Mouse (Mus musculus) thymus, postnatal 4 days (tissue): ENCODE results near the gene Rnpepl1.

ENCODE experiments used
- DNase-seq: peaks from one replicate; pipeline ENCODE4 v3.0.0; 2021

The Rnpepl1 gene

DNA sequence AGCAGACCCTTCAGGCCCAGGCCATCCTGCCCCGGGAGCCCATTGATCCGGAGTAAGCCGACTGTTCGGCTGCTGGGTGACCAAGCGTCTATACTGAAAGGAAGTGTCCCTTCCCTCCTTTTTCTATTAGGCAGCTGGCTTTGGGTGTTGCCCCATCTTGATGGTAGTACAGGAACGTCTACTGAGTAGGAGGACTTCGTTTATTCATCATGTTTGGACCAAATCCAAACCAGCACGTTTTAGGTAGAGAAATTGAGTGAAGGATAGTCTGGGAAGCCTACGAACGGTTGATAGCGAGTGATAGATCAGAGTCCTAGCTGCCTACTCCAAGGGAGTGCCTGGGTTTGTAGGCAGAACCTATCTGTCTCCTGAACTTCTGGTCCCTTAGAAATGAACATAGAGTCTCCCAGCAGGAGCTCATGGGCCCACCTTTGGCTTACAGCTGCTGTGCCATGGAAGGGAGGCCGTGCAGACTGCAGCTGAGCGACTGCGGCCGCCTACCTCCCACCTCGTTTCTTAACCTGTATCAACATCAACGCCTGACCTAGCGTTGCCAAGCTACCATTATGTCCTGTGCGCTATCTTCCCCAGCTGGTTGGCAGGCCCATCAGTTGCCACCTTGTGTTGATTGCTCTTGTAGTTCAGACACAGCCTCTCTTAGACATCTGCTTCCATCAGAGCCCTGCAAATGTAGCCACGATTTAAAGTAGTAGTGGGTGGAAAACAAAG, 2.8 kb upstream of the Rnpepl1 start:
- DNase-seq = no peak

DNA sequence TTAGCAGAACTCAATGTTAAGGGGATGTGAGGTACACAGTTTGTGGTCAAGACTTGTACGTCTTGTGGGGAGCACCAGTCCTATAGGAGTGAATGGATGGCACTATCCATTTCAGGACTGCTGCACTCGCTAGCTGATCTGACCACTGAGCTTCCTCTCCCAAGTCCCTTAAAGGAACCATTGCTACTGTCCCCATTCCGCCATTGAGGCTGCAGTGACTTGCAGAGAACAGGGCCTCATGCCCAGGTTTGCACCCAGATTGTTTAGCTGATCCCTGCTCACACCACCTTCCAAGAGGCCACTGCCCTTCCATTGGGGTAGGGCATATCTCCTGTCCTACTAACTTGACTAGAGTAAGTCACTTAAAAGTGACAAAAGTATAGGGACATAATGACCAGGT, 1.9 kb upstream of the Rnpepl1 start:
- no peak for DNase-seq

DNA sequence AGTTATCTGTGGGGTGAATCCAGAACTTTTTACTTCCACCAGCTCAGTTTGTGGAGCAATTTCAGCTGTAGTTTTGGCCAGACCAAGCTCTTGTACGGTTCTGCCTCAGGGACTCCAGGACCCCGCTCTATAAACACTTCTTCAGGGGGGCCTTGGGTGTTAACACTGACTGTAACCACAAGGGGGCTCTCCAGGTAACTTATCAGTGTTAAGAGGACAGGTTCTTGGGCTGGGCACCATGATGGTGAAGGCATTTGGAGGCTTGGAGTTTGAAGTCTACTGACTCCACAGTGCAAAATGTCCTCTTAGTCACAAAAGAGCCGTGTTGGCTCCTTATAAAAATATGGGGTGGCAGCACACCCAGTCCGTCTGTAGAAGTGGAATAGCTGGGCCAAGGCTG, 1.5 kb upstream of the Rnpepl1 start:
- peak; percentile 56 for DNase-seq

DNA sequence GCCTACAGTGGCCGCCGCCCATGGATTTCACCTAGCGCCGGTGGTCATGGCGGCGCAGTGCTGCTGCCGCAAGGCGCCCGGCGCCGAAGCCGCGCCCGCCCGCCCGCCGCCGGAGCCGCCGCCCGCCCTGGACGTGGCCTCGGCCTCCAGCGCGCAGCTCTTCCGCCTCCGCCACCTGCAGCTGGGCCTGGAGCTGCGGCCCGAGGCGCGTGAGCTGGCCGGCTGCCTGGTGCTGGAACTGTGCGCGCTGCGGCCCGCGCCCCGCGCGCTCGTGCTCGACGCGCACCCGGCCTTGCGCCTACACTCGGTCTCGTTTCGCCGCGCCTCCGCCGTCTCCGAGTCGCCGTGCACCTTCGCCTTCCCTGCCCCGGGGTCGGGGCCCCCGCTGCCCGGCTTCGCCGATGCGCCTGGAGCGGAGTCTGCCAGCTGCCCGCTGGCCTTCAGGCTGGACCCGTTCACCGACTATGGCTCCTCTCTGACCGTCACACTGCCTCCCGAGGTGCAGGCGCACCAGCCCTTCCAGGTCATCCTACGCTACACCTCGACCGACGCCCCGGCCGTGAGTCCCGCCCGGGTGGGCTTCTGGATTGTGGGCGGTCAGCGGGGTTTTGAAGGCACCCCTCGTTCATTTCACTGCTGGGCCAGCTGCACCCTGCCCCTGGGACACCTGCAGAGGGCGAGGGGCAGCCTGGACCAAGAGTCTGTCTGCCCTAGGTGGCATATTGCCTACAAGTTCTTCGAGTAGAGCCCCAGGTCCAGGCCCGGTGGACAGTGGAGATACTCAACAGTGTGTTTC, 540 bp downstream of the Rnpepl1 start:
- DNase-seq = peak; percentile 75

DNA sequence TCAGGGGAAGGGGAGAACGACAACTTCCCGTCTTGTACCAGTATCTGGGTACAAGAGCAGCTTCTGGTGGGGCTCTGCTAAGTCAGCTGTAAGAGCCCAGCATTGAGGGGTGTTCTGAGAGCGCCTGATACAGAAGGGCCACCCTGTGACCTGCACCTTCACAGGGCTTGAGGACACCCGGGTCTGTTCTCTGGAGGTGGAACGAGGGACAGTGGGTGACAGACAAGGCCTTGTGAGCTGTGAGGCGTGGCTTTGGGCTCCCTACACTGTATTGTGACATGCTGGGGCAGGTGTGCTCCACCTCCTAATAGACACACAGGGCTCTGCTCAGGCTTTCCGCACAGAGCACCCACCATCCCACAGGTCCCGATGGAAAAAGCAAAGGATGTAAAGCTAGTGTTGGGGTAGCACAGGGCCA, 1.1 kb downstream of the Rnpepl1 start:
- peak; percentile 45 for DNase-seq

DNA sequence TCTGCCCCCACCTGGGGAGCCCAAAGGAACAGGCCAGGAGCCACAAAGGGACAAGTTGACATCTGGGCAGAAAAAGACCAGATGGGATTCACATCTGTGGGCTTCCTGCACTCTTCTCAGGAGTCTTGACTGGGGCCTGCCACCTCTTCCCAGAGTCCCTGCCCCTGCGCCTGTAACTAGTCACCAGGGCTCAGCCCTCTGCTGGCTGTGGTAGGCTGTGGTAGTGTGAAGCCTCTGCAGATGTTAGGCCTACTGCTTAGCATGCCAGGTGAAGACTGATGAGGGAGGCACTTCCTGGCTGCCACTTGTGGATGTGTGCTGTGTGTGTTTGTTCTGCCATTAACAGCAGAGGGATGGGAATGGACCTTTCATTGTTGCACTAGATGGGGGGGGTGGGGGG, 1.7 kb downstream of the Rnpepl1 start:
- DNase-seq = peak; percentile 64

DNA sequence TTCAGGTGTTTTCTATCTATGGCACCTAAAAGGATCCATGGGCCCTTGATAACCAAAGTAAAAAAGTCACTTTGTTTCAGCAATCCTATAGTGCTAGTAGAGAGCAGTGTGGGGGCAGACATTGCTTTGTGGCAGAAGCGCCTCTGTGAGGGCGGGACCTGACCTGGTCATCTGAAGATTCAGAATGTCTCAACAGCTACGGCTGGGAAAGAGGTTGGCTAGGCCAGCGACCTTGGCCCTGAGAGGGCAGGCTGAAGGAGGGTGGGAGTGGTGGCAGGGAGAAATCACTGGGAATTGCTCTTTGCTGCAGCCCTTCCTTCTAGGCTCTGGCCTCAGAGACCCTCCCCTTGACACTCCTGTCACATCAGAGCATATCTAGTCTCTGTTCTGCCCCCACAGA, 3.7 kb downstream of the Rnpepl1 start:
- DNase-seq = no peak

DNA sequence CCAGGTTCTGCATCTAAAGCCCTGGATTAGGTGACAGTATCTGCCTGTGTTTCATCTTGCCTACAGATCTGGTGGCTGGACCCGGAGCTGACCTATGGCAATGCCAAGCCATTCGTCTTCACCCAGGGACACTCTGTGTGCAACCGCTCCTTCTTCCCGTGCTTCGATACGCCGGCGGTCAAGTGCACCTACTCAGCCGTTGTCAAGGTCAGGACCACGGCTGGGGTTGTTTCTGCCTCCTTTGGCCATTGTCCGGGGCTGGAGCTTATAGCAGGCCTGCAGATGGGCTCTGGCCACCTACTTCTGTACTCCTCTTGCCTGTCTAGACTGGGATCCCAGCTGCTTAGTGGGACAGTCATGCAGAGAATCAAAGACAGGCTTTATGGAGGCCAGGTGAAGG, 4.4 kb downstream of the Rnpepl1 start:
- no peak for DNase-seq

DNA sequence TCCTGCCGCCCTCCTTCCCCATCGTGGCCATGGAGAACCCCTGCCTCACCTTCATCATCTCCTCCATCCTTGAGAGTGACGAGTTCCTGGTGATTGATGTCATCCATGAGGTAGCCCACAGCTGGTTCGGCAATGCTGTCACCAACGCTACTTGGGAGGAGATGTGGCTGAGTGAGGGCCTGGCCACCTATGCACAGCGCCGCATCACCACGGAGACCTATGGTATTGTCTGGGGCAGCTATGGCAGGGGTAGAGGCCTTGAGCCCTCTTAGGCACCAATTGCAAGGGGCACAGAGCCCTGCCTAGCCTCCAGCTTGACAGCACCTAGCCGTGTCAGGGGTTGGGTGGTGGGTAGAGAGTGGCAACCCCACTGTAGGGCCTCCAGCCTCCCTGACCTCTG, 6.1 kb downstream of the Rnpepl1 start:
- DNase-seq = no peak

DNA sequence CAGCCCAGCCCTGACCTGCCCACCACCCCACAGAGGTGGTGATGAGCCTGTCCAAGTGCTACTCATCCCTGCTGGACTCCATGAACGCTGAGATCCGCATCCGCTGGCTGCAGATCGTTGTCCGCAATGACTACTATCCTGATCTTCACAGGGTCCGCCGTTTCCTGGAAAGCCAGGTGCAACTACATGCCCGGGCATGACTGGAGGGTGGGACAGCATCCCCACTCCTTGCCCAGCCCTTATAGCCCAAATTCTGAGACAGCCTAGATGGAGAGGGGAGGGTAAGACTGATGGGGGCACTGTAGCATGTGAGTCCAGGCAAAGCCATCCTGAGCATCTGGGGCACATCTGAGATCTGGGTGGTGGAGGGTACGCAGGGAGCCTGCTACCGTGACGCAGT, 8.6 kb downstream of the Rnpepl1 start:
- no peak for DNase-seq

DNA sequence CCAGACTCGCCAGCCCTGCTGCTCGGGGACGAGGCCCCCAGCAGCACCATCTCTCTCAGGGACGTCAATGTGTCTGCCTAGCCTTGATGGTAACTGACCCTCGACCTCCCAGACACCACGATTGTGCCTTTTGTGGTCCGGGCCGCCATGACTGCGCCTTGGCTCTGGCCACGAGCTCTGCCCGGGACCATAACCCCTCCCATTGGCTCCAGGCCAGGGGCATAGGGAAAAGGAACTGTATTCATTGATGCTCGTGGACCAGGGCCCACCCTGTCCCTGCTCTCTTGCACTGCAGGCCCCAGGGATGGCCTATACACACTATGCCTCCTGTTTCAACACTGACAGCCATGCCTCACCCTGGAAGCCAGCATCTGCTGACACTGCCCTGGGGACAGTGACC, 9.2 kb downstream of the Rnpepl1 start:
- DNase-seq = no peak

DNA sequence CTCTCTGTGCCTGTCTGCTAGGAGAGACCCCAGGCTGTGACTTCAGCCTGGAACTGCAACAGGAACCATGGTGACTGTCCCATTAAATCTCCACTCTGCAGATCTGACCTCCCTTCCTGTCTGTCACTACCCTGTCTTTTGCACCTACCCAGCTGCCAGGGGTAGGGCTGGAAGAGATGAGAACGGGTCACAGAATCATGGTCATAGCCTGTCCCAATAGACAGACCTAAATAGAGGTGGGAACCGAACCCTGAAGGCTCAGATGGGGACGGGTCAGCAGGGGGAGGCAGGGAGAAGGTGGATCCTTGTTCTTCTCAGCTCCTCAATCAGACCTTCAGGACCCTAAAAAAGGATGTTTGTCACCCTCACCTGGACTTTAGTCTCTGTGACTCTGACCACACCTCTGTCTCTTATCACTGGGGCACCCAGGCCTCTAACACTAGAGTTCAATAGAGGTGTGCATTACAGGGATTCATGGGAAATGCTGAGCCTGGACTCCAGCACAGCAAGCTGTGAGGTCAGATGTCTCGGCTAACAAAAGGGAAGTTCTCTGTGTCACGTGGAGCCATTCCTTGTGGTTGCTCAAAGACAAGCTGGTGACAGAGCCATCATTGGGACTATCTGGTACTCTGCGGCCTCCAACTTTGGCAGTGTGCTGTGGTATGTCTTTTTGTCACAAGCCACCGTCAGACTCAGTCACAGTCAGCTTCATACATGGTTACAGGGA, 10.1 kb downstream of the Rnpepl1 start:
- DNase-seq = no peak

DNA sequence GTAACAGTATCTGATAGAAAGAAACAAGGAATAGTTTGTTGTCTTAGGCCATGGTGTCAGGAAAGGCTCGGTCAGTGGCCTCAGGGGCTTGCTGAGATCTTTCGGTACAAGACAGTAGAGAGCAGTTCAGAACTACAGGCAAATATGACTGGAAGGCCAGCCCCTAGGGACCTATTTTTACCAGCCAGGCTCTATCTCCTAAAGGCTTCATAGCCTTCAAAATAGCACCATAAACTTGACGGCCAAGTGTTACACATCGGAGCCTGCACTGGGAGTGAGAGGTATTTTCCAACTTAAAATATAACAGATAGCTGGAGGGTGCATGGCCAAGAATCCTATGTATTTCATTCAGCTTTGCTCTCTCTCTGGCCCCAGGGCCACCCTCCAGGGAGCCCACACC, 10.9 kb downstream of the Rnpepl1 start:
- no peak for DNase-seq

DNA sequence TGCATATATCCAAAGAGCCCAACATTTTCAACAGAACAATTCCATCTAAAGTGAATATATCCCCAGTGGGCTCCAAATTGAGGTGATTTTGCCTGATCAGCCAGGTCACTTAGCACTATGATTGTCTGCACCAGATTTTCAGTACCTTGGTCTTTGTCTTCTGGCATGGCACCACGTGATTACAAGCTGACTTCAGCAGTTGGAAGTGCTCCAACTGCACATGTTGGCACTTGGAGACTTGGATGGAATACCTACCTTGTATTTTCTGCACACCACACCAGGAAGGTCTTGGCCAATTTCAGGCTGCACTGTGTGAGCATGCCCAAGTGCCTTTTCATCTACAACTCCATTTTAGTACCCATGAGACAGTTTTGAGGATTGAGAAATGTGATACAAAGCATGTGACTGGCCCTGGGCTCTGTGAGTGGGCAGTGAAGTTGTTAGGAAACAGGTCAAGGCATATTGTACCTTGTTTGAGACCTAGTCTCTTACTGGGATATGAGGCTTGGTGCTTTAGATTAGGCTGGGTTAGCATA, 19.7 kb downstream of the Rnpepl1 start:
- DNase-seq = no peak

DNA sequence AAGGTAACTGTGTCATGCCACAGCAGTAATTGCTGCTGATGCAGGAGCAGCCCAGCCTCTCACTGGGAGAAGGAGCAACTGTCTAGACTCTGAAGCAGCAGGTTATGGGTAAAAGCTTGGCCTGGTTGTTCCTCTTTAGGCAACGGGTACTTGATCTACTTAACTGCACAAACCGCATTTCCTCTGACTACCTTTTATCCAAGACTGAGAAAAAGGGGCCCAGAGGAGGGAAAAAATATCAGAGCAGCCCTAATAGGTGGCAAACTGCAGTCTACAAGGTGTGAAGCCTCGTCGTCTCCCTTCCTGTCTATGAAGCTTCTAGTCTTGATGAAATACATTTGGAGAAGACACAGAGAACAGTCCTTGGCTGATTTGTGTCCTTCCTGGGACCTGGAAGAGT, 23.0 kb downstream of the Rnpepl1 start:
- no peak for DNase-seq

DNA sequence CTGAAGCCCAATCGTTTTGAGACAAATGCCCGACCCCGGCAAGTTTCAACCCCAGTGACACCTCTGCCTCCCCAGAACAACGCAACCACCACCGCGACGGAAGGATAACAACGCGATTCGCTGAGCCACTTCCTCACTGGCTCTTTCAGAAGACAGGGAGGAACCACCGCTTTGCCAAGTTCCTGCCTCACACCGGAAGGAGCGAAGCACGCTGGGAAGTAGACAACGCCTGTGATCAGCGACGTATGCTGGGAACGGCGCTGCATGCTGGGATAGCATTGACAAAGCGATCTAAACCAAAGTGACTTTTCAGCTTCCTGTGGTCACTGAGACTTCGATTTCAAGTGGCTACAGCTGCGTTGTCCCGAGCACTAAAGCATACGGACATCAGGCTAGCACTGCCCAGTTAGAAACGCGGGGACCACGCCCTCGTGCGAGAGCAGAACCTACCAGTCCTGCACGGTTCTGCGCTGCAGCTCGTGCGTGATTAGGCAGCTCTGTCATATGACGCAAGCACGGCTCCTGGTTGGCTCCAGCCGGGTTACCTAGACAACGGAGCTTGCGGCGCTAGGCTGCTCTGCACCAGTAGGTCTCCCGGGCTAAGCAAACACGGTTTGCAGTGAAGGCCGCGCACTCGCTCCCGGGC, 23.7 kb downstream of the Rnpepl1 start, which contains the start of gene Capn10:
Capn10 (plus strand) TSS at position 195 of the 646 bp plus-strand sequence.
- DNase-seq = peak; percentile 87

DNA sequence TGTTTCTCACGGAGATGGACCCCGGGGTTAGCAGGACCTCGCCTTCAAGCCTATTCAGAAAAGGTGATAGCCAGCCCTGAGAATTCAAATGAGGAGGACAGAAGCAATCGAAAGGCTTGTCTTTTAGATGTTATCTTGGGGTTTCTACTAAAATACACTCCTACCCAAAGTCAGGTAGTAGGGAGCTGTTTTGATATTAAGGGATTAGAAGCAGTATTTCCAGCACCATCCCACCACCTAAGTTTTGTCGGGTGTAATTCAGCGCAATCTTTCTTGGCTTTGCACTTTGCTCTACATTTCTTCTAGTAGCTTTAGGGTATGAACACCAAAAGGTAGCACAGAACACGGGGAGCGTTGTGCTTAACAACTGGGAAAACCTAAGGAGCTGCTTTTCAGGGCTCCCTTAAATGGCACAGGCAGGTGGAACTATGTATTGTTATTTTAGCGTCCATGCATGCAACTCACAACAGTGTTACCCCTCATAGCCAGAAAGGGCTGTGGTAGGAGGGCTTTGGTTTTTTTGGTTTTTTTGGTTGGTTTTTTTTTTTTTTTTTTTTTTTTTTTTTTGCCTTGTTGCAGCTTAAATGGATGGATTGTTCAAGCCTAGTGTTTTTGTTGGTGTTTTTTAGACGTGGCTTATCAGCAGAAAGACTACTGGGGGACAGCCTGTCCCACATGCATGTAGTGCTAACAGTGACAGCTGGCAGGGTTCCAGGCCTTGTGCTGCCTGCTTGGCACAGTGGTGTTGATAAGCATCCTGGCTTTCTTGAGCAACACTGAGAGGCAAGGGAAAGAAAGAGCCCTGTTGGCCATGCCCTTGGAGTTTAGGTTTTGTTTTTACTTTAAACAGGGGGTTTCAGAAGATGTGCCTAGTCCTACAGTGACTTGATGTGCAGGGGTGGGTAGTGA, 24.7 kb downstream of the Rnpepl1 start:
- DNase-seq = no peak

DNA sequence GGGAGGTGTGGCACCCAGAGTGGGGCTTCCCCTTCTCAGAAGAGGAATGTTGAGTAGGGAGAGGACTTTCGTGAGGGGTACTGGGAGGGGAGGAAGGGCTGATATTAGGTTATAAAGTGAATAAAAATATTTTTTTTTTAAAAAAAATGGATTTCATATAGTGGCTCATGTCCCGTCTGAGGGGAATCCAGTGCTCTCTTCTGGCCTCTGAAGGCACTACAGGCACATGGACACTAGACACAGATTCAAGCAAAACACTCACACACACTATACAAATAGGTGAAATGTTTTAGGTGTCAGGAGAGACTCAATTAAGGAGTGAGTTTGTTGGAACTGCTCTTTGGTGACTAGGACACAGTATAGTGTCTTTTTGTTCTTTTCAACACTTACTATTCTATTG, 25.4 kb downstream of the Rnpepl1 start:
- DNase-seq = no peak

DNA sequence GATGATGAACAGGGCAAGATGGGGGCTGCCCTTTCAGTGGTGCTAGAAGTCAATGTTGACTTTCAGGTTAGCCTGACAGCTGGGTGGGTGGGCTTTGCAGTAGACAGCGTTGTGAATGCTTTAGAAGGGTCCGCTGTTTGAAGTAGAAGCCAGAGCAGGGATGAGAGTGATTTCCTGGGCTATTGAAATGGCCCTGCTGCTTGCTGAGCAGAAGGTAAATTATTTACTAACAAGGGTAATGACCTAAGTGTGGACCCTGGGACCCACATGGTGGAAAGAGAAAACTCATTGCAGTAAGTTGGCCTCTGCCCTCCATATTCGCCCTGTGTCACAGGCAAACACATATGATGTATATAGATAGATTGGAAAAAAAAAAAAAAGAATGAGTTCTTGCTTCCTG, 25.9 kb downstream of the Rnpepl1 start:
- DNase-seq = no peak

DNA sequence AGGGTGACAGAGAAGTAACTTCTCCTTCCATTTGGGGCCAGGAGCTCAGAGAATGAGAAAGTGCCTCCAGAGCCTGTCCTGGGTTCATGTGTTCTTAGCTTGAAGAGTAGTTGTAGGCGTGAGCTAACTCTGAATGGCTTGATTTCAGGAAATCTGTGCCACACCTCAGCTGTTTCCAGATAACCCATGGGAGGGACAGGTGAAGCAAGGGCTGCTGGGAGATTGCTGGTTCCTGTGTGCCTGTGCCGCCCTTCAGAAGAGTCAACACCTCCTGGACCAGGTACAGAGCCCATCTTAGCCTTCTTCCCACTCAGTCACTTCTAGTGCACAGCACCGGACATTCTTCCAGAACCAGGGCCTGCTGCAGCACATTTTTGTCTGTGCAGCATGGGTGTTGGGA, 27.2 kb downstream of the Rnpepl1 start:
- no peak for DNase-seq

DNA sequence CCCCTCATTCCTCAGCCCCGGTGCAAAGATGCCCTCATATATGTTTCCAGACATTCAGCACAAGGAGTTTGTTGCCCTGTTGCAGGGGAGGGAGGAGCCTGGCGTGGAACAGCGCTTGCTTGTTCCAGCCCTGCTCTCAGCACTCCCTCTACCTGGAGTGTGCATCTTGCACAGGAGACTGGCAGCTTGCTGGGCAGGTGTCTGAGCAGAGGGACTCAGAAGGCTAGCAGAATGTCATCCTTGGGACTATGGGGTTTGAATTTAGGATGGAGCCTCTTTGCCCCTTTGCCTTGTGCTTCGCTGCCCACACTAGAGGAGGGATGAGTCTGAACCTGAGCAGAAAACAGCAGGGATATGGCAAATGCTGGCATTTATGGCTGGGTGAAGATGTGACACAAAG, 29.2 kb downstream of the Rnpepl1 start:
- DNase-seq = no peak
